Mouse (Mus musculus) kidney, adult 2 months (tissue): ENCODE measurements around the gene Pde6c.

Source experiments
- CTCF ChIP-seq: fragments of 200-500 bp; conservative IDR thresholded peaks from 2 replicates; pipeline ENCODE4 v1.5.1; 2011; ENCODE audit warnings: low read depth, mild to moderate bottlenecking, control low read depth, low read length, moderate library complexity, mixed read lengths; ENCODE audit not compliant: insufficient read depth, insufficient read length
- POLR2A ChIP-seq: fragments of 200-500 bp; IDR thresholded peaks from one replicate; pipeline ENCODE4 v1.6.1; 2011; ENCODE audit warnings: low read depth, low read length, control low read depth

DNA sequence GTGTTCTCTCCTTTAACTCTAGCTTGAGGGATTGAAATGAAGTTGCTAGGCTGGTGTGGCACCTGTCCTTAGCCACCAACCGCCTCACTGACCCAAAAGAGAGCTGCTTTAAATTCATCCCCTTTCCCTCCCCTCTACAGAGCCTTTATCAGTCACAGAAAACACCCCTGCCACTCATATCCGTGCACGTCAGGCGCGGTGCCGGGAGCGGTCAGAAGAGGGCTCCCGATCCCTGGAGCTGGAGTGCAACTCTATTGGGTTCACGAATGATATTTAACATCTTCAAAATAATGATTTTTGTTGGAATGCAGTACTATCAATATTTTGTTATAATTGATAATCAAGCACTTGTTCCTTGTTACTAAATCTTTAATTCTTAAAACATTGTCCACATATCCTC, 74.1 kb downstream of the Pde6c start:
- TF ChIP-seq POLR2A (no peak), CTCF (peak; percentile 43)
